Mouse (Mus musculus) heart, postnatal 36 days (tissue): ENCODE data around the gene Guca1a. TPM values are rescaled to one million over a fixed set of nuclear protein-coding genes. Genes with fewer than 3 reads are reported as not detected.

Experiments
- DNase-seq, 2 experiments: peaks; one replicate each; pipeline ENCODE4 v3.0.0; 2021 to 2022
- intact Hi-C: fragments of 180-260 bp; cut with DNase I; formaldehyde crosslinking; loops from one replicate; pipeline ENCODE4 v1.15.1; 2025
- total RNA-seq, 2 experiments: library from RNA; stranded (reverse); gene quantifications; 2 replicates each; pipeline ENCODE4 v1.2.3; 2021

Gene Guca1a
- total RNA-seq, 2 experiments from 2014 or later, result not detected

- DNase-seq, result no peak
- intact Hi-C loops, result no loop called here
Measured at GRCm38 (mm10) chr17:47421566-47421965, 21.2 kb upstream of the Guca1a start.

GRCm38 (mm10) chr17:47420195-47420594, 19.8 kb upstream of the Guca1a start:
- DNase-seq, result no peak
- intact Hi-C loops, result no loop called here

GRCm38 (mm10) chr17:47409897-47410861, 9.8 kb upstream of the Guca1a start:
- intact Hi-C loops, result loop anchor here (5.0 kb wide), 1 partner anchor 72 kb away; no protein-coding TSS in a partner anchor
- peak; percentile 23 to 38 for DNase-seq

GRCm38 (mm10) chr17:47408558-47408898, 8.1 kb upstream of the Guca1a start:
- DNase-seq, result peak; percentile 51 to 72
- intact Hi-C loops, result loop anchor here (5.0 kb wide), 1 partner anchor 74 kb away; no protein-coding TSS in a partner anchor

- intact Hi-C loops, result loop anchor here (5.0 kb wide), 1 partner anchor 74 kb away; no protein-coding TSS in a partner anchor
Measured at GRCm38 (mm10) chr17:47407717-47408557, 7.6 kb upstream of the Guca1a start.

GRCm38 (mm10) chr17:47399091-47399490, 1.3 kb downstream of the Guca1a start:
- intact Hi-C loops, result no loop called here
- DNase-seq, result no peak

More at GRCm38 (mm10) chr17:47407717-47408557, 7.6 kb upstream of the Guca1a start:
- DNase-seq, result no peak

- intact Hi-C loops, result no loop called here
- DNase-seq, result peak; percentile 37 to 49
Measured at GRCm38 (mm10) chr17:47395376-47395913, 4.9 kb downstream of the Guca1a start.

GRCm38 (mm10) chr17:47394223-47394869, 6.0 kb downstream of the Guca1a start:
- intact Hi-C loops, result no loop called here
- peak in 1 of 2 experiments; percentile 21 for DNase-seq

GRCm38 (mm10) chr17:47386649-47387048, 13.7 kb downstream of the Guca1a start:
- intact Hi-C loops, result no loop called here
- peak; percentile 26 to 49 for DNase-seq

- DNase-seq, result no peak
- intact Hi-C loops, result no loop called here
Measured at GRCm38 (mm10) chr17:47385145-47385544, 15.2 kb downstream of the Guca1a start, which contains the start of gene Guca1b. Guca1b (plus strand) TSS chr17:47385393.

GRCm38 (mm10) chr17:47384064-47384463, 16.3 kb downstream of the Guca1a start:
- intact Hi-C loops, result no loop called here

GRCm38 (mm10) chr17:47383266-47383665, 17.1 kb downstream of the Guca1a start:
- intact Hi-C loops, result no loop called here
- DNase-seq, result no peak

More at GRCm38 (mm10) chr17:47384064-47384463, 16.3 kb downstream of the Guca1a start:
- no peak for DNase-seq

- intact Hi-C loops, result no loop called here
- DNase-seq, result no peak
Measured at GRCm38 (mm10) chr17:47381917-47382316, 18.5 kb downstream of the Guca1a start.

- intact Hi-C loops, result no loop called here
- DNase-seq, result no peak
Measured at GRCm38 (mm10) chr17:47378133-47378532, 22.3 kb downstream of the Guca1a start.

- no peak for DNase-seq
- intact Hi-C loops, result no loop called here
Measured at GRCm38 (mm10) chr17:47376779-47377280, 23.6 kb downstream of the Guca1a start.

- intact Hi-C loops, result loop anchor here (5.0 kb wide), 1 partner anchor 318 kb away; the partner anchor contains the start of genes Gm21981 and Prickle4
- no peak for DNase-seq
Measured at GRCm38 (mm10) chr17:47373991-47374390, 26.4 kb downstream of the Guca1a start.

- peak; percentile 54 to 61 for DNase-seq
- intact Hi-C loops, result loop anchor here (5.0 kb wide), 1 partner anchor 321 kb away; the partner anchor contains the start of genes Gm21981 and Prickle4
Measured at GRCm38 (mm10) chr17:47371451-47371850, 28.9 kb downstream of the Guca1a start.

GRCm38 (mm10) chr17:47369087-47369443, 31.3 kb downstream of the Guca1a start:
- intact Hi-C loops, result loop anchor here (2.0 to 5.0 kb wide), 2 partner anchors 242 to 332 kb away; partner anchors contain the start of genes Bysl, Gm20517 and Med20
- no peak for DNase-seq

GRCm38 (mm10) chr17:47368401-47369086, 31.8 kb downstream of the Guca1a start, which contains the start of gene Mrps10:
Mrps10 (plus strand) TSS chr17:47368887.
- DNase-seq, result peak; percentile 78 to 84
- intact Hi-C loops, result loop anchor here (2.0 to 5.0 kb wide), 2 partner anchors 242 to 331 kb away; partner anchors contain the start of genes Bysl, Gm20517 and Med20
